Mouse (Mus musculus) heart, postnatal 10 days (tissue): ENCODE results near the gene Snd1. TPM values are rescaled to one million over a fixed set of nuclear protein-coding genes. Genes with fewer than 3 reads are reported as not detected.
"Not testable (repeated sequence)": the region's sequence is repeated elsewhere in the genome, so short reads cannot be mapped to it uniquely, and the experiment has no call there.

Experiments used
- DNase-seq, 2 experiments: peaks; one replicate each; pipeline ENCODE4 v3.0.0; 2021
- intact Hi-C: fragments of 180-260 bp; cut with DNase I; formaldehyde crosslinking; loops from one replicate; pipeline ENCODE4 v1.15.1; 2025
- total RNA-seq, 2 experiments: library from RNA; stranded (reverse); gene quantifications; 2 replicates each; pipeline ENCODE4 v1.2.3; 2021

Gene Snd1
- total RNA-seq, 2 experiments from 2014 or later = 91.2 to 105 TPM

DNA sequence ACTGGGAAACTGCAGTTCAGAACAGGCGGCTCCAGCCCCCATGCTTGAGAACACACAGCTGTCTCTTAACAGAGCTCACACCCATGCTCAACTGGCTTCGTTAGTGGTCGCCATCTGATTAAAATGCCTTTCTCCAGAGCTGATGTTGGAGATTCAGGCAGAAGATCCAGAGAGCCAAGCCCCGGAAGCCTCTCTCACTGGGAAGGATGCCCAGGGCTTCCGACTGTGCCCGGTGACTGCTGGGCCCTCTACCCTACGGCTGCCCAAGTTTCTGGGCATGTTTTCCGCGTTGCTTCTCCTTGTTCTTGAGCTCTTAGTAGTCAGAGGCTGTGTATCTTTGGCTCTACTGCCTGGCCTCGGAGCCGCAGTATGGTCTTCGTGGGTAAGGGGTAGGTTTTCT lies 447.4 kb downstream of the Snd1 start:
- intact Hi-C loops = no loop called here
- DNase-seq = no peak

DNA sequence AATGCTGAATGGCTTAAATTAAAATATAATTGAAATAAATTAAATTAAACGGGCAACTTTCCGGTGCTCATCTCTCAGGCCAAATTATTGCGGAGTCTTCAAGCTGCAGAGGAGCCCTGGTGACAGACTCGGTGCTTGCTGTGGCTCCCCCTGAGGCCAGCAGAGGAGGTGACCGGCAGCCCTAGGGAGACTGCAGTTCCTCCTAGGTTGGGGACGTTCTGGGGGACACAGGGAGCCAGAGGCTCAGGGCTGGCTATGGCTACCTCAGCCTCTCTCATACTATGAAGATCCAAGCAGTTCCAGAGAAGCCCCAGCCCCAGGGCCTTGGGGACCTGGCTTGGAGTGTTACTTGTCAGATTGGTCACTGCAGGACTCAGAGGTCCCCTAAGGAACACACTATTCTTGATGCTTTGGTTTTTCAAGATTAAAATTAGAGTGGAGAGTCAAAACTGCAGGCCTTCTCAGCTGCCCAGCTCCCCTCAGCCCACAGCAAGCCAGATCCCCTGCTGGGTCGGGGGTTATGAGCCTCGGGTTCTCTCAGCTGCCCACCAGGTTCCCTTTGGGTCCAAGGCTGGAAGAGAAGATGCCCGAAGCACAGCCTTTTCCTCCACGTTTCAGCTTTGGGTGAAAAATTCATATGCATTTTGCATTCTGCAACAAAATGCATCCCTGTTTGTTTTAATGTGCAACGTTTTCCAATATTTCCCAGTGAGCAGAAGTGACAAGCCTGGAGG lies 448.3 kb downstream of the Snd1 start:
- intact Hi-C loops = no loop called here
- DNase-seq = no peak

DNA sequence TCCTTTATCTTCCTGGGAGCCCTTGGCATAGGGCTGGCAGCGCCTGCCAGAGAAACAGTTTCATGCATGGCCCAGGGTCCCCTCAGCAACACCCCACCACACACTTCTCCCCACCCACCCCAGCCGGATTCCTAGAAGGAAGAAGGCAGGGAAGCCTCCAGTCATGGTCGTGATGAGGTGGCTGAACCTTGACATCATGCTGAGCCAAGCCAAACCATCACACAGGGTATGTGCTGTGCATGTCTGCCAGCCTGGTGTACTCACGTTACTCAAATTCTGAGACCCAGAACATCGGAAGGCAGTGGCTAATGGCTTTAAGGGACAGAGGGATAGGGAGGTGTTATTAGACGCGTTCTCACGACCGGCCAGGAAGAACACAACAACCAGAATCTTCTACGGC lies 448.9 kb downstream of the Snd1 start:
- no peak for DNase-seq
- intact Hi-C loops = no loop called here

DNA sequence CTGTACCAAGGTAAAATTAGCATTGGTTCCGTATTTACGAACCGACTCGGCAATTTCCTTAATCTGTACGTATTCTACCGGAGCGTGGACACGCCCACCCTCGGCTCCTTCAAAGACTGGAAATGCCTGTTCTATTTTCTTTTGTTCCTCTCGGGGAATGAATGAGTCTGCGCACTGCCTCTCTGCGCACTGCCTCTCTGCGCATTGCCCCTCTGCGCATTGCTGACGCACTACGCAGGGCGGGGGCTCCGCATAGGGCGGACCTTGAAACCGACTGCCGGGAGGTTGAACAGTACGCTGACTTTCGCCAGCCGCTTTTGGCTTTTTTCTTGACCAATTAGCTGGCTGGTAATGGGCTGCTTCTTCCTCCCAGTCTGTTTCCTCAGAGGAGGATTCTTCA lies 453.0 kb downstream of the Snd1 start:
- DNase-seq, intact Hi-C loops: not testable (repeated sequence)

DNA sequence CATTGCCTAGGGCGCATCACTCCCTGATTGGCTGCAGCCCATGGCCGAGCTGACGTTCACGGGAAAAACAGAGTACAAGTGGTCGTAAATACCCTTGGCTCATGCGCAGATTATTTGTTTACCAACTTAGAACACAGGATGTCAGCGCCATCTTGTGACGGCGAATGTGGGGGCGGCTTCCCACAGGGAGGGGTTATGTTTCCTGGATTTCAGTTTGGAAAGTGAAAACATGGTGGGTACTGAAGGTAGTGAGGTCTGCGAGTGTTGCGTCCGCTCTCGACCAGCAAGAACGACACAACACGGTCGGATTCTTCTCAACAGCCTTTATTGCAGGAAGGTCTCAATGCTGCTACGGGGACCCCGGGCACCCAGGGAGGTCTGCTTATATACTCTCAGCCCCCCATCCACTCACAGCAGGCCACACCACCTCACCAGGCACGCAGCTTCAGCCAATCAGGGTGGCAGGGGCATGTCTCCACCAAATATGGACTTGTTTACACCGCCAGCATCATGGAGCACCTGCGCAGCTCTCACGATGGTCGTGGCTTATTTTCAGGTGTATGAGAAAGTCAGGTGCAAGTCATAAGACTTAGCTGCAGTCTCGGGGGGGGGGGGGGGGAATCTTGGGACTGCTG lies 454.3 kb downstream of the Snd1 start:
- DNase-seq, intact Hi-C loops: not testable (repeated sequence)

DNA sequence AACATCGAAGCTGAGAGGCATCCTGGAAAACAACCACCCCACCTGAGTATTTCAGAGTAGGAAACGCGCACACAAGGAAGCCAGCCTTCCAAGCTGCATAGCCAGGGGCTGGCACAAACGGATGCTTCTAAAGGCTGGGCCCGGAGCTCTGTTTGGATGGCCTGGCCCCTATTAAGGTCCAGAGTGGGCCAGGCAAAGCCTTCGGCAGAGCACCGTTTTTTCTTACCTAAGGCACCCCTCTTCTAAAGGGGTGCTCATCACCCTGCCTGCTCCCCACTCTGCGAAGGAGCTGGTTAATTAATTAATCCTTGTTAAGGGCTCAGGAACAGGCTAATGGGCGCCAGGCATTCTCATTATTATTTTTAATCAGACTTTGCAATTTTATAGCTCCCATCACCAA lies 456.3 kb downstream of the Snd1 start:
- DNase-seq = no peak
- intact Hi-C loops = no loop called here

DNA sequence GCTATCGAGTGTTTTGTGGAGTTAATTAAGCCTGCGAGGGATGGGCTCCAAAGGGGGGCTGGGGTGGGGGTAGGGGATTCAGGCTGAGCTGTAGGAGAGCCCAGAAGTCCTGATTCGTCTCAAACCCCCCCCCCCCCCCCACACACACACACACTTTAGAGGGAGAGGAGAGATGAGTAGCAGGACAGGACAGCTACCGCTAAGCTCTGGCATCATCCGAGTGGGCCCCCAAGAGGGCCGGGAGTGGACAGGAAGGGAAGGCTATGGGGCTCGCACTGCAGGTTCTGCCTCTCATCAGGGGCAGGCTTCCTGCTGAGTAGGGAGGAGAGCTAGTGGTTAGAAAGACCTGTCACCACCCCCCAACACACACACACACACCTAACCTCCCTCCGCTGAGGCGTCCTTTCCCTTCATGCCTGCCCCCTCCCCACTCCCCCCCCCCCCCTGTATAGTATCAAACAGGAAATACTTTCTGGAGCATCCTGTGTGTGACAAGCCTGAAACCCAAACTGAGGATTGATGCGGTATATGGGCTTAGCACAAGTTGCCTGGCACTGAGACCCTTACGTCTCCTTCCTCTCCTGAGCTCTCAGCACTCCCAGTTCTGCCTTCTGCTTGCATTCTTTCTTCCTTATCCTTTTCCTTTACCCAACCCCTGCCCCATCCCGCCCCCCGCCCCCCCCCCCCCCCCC lies 456.8 kb downstream of the Snd1 start:
- intact Hi-C loops = no loop called here
- DNase-seq = no peak

DNA sequence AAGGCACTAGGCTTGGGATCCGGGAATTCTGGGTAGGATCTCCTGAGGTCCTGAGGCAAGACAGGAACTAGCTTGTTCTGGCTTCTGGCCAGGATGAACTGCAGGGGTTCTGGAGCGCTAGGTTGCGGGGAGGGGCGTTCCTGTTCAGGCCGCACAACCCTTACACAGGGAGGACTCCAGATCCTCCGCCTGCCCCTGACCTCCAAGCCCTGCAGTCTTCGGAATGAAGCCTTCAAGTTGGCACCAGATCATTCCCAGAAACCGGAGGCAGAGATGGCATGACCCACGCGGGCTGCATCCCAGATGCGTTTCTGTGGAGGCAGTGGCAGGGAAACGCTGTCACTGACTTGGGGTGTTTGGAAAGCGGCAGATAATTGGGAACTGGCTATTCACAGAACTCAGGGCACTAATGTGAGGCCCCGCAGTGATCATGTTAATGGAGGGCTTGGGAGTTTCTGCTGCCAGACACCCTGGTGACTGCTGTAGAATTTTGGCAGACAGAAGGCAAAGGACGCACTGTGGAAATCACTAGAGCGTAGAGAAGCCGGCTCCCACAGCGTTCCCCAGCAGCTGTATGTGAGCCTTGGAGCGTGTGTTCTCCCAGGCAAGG lies 457.5 kb downstream of the Snd1 start:
- intact Hi-C loops = no loop called here
- DNase-seq = peak; percentile 6 to 11

DNA sequence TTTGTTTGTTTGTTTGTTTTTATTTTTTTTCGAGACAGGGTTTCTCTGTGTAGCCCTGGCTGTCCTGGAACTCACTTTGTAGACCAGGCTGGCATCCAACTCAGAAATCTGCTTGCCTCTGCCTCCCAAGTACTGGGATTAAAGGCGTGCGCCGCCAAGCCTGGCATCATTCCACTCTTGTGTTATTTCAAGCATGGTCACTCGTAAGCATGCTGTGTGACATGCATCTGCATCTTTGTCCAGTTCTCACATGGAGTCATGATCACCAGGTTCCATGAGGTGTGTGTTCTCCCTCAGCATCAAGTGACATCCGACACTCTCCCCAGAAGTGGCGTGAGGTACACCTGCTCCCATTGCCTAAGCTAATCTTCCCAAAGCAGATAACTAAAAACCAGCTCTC lies 460.8 kb downstream of the Snd1 start:
- intact Hi-C loops = no loop called here
- DNase-seq = no peak

DNA sequence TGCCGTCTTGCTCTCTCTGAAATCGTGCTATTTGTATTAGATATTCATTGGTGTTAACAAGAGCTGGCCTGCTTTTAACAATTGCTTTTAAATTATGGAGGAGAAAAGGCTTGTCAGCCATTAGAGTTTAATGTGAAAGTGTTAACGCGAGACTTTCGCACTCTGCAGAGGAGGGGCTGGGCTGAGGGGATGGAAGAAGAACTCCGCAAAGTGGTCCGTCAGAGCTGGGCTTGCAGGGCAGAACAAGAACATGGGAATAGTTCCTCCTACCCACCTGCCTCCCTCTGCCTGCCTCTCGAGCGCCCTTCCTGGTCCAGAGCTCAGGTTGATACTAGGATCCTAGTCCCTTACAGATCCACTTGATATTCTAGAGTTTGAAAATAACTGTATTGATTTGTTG lies 472.3 kb downstream of the Snd1 start:
- intact Hi-C loops = no loop called here
- no peak for DNase-seq

DNA sequence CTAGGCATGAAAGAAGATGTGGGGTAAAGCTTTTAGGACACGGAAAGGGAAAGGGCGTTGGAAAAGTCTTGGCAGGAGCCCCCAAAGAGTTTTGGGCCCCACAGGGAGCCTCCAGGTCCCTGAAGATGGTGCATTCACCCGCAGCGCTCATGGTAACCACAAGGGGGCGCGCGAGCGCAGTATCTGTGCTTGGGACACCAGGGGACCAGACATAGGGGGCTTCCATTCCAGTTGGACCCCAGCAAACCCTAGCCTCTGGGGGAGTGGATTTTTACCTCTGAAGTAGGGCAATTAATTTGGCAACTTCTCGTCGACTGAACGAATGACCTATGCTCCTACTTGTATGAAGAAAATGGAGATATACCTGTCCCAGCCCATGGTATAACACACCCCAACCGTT lies 474.3 kb downstream of the Snd1 start:
- DNase-seq = peak; percentile 68 to 84
- intact Hi-C loops = loop anchor here (1.0 to 2.0 kb wide), 2 partner anchors 75 to 194 kb away; no protein-coding TSS in a partner anchor

DNA sequence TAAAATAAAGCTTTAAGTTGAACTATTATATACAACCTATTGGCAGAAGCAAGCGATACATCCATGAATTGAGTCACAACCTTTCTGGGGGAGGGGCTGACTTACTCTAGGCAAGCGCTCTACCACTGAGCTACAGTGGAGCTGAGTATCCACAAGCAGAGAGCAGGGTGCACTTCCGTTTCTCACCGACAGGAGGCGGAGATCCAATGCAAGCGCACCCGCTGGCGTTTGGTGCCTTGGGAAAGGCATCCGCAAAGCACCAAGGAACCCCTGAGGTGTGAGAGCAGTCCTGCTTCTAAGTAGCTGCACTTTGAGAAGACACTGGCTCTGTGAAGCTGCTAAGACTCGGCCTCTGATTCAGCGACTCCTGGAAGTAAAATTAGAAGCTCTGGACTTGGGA lies 480.6 kb downstream of the Snd1 start:
- intact Hi-C loops = no loop called here
- peak; percentile 45 to 69 for DNase-seq

DNA sequence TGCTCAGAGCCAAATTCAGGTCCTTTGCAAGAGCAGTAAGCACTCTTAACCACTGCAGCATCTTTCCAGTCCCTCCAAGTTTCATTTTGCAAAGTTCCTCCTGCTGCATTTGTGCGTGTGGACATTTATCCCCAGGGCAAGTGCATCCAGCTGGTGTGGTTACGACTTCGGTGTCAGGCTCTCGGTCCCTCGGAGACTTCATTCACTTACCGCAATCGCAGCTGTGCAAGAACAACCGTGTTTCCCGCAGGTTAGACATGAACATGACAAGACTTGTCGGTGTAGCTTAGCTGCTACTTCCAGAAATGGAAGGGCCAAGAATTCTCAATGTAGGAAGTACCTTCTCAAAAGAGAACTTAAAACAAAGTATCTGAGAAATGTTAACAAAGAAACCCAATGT lies 482.5 kb downstream of the Snd1 start:
- DNase-seq = no peak
- intact Hi-C loops = no loop called here

DNA sequence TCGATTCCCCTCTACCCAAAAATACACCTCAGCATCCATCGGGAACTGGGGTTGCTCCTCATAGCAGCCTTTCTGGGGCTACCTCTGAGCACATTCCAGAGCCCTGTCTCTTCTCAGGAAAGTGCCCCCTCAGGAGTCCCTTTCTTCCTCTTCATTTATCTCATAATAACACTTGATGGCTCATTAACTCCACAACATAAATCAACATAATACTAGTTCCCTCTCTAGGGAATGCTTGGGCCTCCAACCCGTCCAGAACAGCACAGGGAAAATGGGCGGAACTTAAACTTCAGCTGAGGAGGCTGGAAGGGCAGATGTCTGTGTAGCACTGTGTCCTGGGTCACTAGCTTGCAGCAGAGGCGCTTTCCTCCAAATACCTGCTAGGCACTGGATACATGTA lies 488.2 kb downstream of the Snd1 start:
- no peak for DNase-seq
- intact Hi-C loops = no loop called here

DNA sequence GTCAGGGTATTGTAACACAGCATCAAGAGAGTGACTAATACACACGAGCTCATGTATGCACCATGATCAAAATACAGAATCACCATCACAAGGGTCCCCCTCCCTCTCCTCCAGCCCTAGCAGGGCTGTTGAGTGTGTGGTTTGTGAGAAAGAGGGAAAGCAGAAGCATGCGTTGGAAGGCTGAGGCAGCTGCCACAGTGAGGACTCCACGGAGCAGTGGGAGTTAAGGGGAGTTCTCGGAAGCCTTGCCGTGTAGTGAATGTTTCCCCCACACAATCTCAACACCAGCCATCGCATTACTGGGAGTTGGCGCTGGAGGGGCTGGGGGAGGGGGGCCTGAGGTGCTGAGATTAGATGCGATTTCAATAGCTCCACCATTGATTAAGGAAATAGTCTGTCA lies 490.3 kb downstream of the Snd1 start:
- intact Hi-C loops = no loop called here
- DNase-seq = no peak

DNA sequence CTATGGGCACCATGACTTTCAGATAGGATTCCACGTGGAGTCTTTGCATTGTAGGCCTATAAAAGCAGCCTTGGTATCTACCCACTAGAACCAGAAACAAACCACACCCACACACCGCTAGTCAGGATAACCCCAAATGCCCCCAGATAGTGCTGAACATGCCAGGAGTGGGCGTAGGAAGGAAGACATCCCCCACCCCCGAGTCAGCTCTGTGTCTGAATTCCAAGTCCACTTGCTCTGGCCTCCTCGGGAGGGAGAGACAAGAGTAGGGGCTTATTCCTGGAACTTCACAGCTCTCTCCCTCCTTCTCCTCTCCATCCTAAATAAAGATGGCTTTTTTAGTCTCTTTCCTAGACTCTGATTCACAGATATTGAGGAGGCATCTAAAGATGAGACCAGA lies 494.7 kb downstream of the Snd1 start:
- intact Hi-C loops = no loop called here
- no peak for DNase-seq

DNA sequence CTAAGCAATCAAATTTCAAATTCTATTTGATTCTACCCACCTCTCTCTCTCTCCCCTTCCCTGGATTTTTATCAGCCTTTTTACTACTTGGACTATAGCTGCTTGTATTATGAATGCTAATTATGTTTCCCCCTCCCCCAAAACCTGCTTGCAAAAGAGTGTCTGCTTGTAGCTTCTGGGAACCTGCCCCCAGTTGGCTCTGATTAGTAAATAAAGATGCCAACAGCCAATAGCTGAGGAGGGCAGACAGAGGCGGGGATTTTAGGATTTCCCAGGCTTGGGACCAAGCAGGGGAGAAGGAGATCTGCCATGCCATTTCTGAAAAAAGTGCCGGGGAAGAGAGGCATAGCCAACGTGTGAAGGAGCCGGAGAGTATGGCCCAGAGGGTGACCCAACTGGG lies 495.8 kb downstream of the Snd1 start:
- intact Hi-C loops = no loop called here
- DNase-seq = no peak

DNA sequence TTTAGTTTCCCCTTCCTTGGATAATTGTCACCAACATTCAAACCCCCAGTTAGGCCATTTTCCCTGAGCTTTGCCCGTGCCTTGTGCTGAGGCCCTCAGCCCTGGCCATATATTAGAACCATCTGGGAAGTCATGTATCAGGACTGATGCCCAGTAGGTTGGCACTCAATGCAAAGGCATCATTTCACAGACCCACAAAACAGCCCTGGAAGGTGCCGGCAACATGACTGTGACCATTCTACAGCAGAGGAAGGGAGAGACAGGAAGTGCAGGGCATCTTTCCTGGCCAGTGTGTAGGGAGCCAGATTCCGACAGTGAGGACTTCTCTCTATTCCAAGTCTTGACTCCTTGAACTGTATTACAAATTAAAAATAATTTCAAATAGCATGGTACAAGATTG lies 499.6 kb downstream of the Snd1 start:
- intact Hi-C loops = no loop called here
- DNase-seq = no peak

DNA sequence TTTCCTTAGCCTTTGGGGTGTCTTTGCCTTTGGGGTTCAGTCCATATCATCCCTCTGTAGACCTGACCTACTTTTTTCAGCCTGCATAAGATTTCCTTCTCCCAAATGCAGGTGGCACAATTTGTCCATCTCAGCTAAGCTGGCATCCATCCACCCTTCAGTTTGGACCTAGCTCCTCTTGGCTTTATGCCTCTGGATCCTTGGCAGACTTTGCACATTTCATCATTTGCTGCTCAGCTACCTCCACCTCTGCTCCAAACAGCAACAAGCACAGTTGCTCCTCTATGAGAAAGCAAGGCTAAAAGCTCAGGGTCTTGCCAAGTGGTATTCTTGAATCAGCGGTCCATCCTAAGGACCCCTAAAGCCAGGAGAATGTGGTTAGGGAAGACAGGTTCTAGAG lies 500.2 kb downstream of the Snd1 start:
- intact Hi-C loops = no loop called here

DNA sequence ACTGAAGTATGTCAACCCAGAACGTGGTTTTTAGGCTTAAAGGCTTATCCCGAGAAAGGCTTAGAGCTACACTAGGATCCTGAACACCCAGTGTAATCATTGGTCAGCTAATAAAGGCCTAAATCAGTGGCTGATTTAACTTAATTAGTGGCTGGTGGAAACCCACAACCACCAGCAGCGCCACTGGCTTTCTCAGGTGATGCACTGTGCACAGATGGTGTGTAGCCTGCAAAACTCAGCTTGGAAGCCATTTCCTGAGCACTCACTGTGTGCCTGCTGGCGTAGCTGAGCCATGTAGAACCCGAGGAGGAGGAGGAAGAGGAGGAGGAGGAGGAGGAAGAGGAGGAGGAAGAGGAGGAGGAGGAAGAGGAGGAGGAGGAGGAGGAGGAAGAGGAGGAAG lies 503.1 kb downstream of the Snd1 start:
- intact Hi-C loops = no loop called here

More for the DNA sequence above, 500.2 kb downstream of the Snd1 start:
- DNase-seq = peak; percentile 59 to 71

DNA sequence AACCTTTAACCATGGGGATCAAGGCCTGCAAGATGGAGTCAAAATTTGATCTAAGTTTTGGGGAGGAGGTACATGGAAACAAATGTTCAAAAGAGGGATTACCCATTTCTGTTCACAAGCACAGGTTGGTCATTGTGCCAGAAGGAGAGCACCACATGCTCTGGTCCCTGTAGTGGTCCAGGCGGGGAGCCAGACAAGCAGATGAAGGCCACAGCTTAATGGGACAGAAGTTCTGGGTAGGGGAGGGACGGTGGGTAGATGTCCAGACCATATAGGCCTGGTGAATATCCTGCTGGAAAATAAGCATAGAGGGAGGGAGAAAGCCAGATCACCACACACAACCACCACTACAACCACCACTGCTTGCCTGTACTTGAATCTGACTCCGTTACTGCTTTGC lies 503.9 kb downstream of the Snd1 start:
- DNase-seq = no peak
- intact Hi-C loops = no loop called here

More for the DNA sequence above, 503.1 kb downstream of the Snd1 start:
- DNase-seq = no peak

DNA sequence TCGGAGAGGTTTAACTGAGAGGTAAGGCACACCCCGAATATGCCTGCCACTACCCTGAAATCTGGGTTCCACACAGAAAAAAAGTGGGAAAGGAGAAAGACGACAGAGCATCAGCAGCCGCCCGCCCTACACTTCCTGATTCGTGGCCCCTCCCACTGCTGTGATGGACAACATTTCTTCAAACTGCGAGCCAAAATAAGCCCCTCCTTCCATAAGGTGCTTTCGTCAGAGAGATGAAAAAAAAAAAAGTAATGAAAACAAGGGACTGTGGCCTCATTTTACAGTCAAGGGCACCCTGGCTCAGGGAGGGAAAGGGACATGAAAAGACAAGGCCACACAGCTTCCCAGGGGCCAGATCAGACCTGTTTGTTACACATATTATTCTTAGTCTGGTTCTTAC lies 504.6 kb downstream of the Snd1 start:
- intact Hi-C loops = no loop called here
- no peak for DNase-seq
